8 mouse cellular contexts compared by ENCODE assay signal in genomic region chr14:24646239-24646848, GRCm38 (mm10).
DNase-seq lines count a peak whose midpoint lies in the region; ATAC-seq and TF ChIP-seq lines count a peak whose summit lies in the region.

No protein-coding gene starts in this region.

- no peaks in the 10 kb centered on the region for H3K27me3 ChIP-seq in liver, postnatal 0 days (ENCODE audit: insufficient read depth, low read length)
- H3K27me3 ChIP-seq in liver, embryonic 11.5 days (replicated peaks; ENCODE audit: control insufficient read depth, insufficient read depth, low read length): no peaks in the 10 kb centered on the region
- H3K27me3 ChIP-seq in hindbrain, embryonic 13.5 days: no peaks in the 10 kb centered on the region
- H3K27me3 ChIP-seq in neural tube, embryonic 15.5 days (replicated peaks): no peaks in the 10 kb centered on the region

- H3K9ac ChIP-seq in liver, postnatal 0 days (replicated peaks): no peak overlapping the region
- no peak overlapping the region for H3K9ac ChIP-seq in liver, embryonic 11.5 days (ENCODE audit: low read depth, low read length)
- 0 out of 2 replicates have a peak overlapping the region, but pooled peaks have one; percentile 8 for H3K9ac ChIP-seq in hindbrain, embryonic 13.5 days
- H3K9ac ChIP-seq in neural tube, embryonic 15.5 days (replicated peaks): no peak overlapping the region

- TF ChIP-seq CTCF in liver, postnatal 0 days (IDR thresholded peaks at IDR 0.05; ENCODE audit: low read depth): peak; percentile 23

- ATAC-seq in liver, postnatal 0 days: no peak
- no peak for ATAC-seq in liver, embryonic 11.5 days (replicated peaks; ENCODE audit: low FRiP score)
- no peak for ATAC-seq in hindbrain, embryonic 13.5 days (ENCODE audit: low FRiP score)
- no peak for ATAC-seq in neural tube, embryonic 15.5 days (ENCODE audit: low FRiP score)

- WGBS in liver, postnatal 0 days (ENCODE audit: insufficient replicate concordance): 82% methylated on average over 6 of the region's 6 CpGs
- 83% methylated on average over 6 of the region's 6 CpGs for WGBS in liver, embryonic 11.5 days
- WGBS in hindbrain, embryonic 13.5 days: 86% methylated on average over 6 of the region's 6 CpGs
- 85% methylated on average over 6 of the region's 6 CpGs for WGBS in neural tube, embryonic 15.5 days

- H3K27ac ChIP-seq in liver, postnatal 0 days (ENCODE audit: low read depth): no peak overlapping the region
- no peak overlapping the region for H3K27ac ChIP-seq in liver, embryonic 11.5 days (ENCODE audit: low read depth, low read length)
- peak overlapping the region; percentile 69 for H3K27ac ChIP-seq in hindbrain, embryonic 13.5 days
- peak overlapping the region; percentile 64 for H3K27ac ChIP-seq in neural tube, embryonic 15.5 days (replicated peaks)

- no peak overlapping the region for H3K4me2 ChIP-seq in liver, postnatal 0 days (ENCODE audit: low read depth, low read length)
- H3K4me2 ChIP-seq in liver, embryonic 11.5 days: no peak overlapping the region
- no peak overlapping the region for H3K4me2 ChIP-seq in hindbrain, embryonic 13.5 days
- no peak overlapping the region for H3K4me2 ChIP-seq in neural tube, embryonic 15.5 days

- no peak for TF ChIP-seq EP300 in liver, postnatal 0 days (IDR thresholded peaks at IDR 0.05; ENCODE audit: low read depth)

- no peaks in the 10 kb centered on the region for H3K4me1 ChIP-seq in liver, postnatal 0 days (ENCODE audit: insufficient read depth)
- 0 out of 2 replicates have a peak, but pooled peaks cover 2% of the 10 kb centered on the region for H3K4me1 ChIP-seq in liver, embryonic 11.5 days (replicated peaks; ENCODE audit: control insufficient read depth, insufficient read depth, low read length)
- peaks cover 55% of the 10 kb centered on the region for H3K4me1 ChIP-seq in hindbrain, embryonic 13.5 days (replicated peaks)
- H3K4me1 ChIP-seq in neural tube, embryonic 15.5 days: peaks cover 32% of the 10 kb centered on the region

- H3K4me3 ChIP-seq in liver, postnatal 0 days (ENCODE audit: low read depth, low read length): no peak overlapping the region
- H3K4me3 ChIP-seq in liver, embryonic 11.5 days (ENCODE audit: low read depth, low read length): no peak overlapping the region
- H3K4me3 ChIP-seq in hindbrain, embryonic 13.5 days: no peak overlapping the region
- H3K4me3 ChIP-seq in neural tube, embryonic 15.5 days (replicated peaks): no peak overlapping the region

- no peaks in the 10 kb centered on the region for H3K36me3 ChIP-seq in liver, postnatal 0 days (replicated peaks; ENCODE audit: insufficient read depth, low read length)
- H3K36me3 ChIP-seq in liver, embryonic 11.5 days (ENCODE audit: control insufficient read depth, insufficient read depth, low read length): no peaks in the 10 kb centered on the region
- H3K36me3 ChIP-seq in hindbrain, embryonic 13.5 days: no peaks in the 10 kb centered on the region
- no peaks in the 10 kb centered on the region for H3K36me3 ChIP-seq in neural tube, embryonic 15.5 days

- H3K9me3 ChIP-seq in liver, postnatal 0 days (ENCODE audit: low read length): no peaks in the 10 kb centered on the region
- H3K9me3 ChIP-seq in liver, embryonic 11.5 days (ENCODE audit: control insufficient read depth, low read length): no peaks in the 10 kb centered on the region
- H3K9me3 ChIP-seq in hindbrain, embryonic 13.5 days: no peaks in the 10 kb centered on the region
- H3K9me3 ChIP-seq in neural tube, embryonic 15.5 days (replicated peaks): no peaks in the 10 kb centered on the region

- DNase-seq in cerebellum, postnatal 14 days: peak; percentile 57 to 60
- DNase-seq in cerebellum, adult 18-20 months: no peak
- DNase-seq in liver, postnatal 0 days: no peak
- DNase-seq in liver, embryonic 11.5 days (ENCODE audit: low spot score): no peak
- DNase-seq in spleen, postnatal 36 days (ENCODE audit: low spot score in 2 of 2): no peak
- DNase-seq in cerebellum, adult 11-12 months: no peak

Comparison
In these comparisons a context has a peak if more than half of its experiments do, and no peak if none do; other contexts are left out.
1. DNase-seq: peak in cerebellum, postnatal 14 days (2 of 2); none in cerebellum, adult 18-20 months (0 of 2), liver, postnatal 0 days (single experiment), liver, embryonic 11.5 days (single experiment), spleen, postnatal 36 days (0 of 2) and cerebellum, adult 11-12 months (single experiment).
2. H3K27ac ChIP-seq: peak in hindbrain, embryonic 13.5 days (single experiment) and neural tube, embryonic 15.5 days (single experiment); none in liver, postnatal 0 days (single experiment) and liver, embryonic 11.5 days (single experiment).